Mouse (Mus musculus) myocyte (in vitro differentiated cells): ENCODE measurements around the gene Chga. TPM values are rescaled to one million over a fixed set of nuclear protein-coding genes. Genes with fewer than 3 reads are reported as not detected.

ENCODE experiments used
- H3K27me3 ChIP-seq: one replicate; pipeline ENCODE4 v1.6.1; 2011; ENCODE audit not compliant: control insufficient read depth, insufficient read depth, insufficient read length
- H3K36me3 ChIP-seq: one replicate; pipeline ENCODE4 v1.6.1; 2011; ENCODE audit not compliant: control insufficient read depth, insufficient read depth
- H3K4me2 ChIP-seq: one replicate; pipeline ENCODE4 v1.6.1; 2011; ENCODE audit warnings: low read depth, control low read depth
- H3K4me3 ChIP-seq: one replicate; pipeline ENCODE4 v1.5.1; 2011; ENCODE audit warnings: mild to moderate bottlenecking, control low read depth, moderate library complexity
- H3K79me2 ChIP-seq: one replicate; pipeline ENCODE4 v1.6.1; 2011; ENCODE audit not compliant: control insufficient read depth, insufficient read depth
- H3ac ChIP-seq: one replicate; pipeline ENCODE4 v1.6.1; 2011; ENCODE audit not compliant: control insufficient read depth, insufficient read length
- CEBPB ChIP-seq: IDR thresholded peaks from 2 replicates; pipeline ENCODE4 v1.6.1; 2011; ENCODE audit warnings: mild to moderate bottlenecking, moderate library complexity; ENCODE audit not compliant: poor library complexity, insufficient read depth, severe bottlenecking
- E2F4 ChIP-seq: IDR thresholded peaks from one replicate; pipeline ENCODE4 v1.6.1; 2011; ENCODE audit warnings: mild to moderate bottlenecking, control low read depth, moderate library complexity; ENCODE audit not compliant: insufficient read depth
- MAX ChIP-seq: IDR thresholded peaks from one replicate; pipeline ENCODE4 v1.6.1; 2011; ENCODE audit warnings: low read depth, mild to moderate bottlenecking, control low read depth
- MYOD1 ChIP-seq, 3 experiments: IDR thresholded peaks; one replicate each; pipeline ENCODE4 v1.6.1; 2011; ENCODE audit warnings: control low read depth in 2 of 3, low read depth in 2 of 3, mild to moderate bottlenecking in 2 of 3, moderate library complexity in 1 of 3; ENCODE audit not compliant: insufficient read length in 2 of 3, control insufficient read depth in 1 of 3
- MYOG ChIP-seq, 3 experiments: IDR thresholded peaks; one replicate each; pipeline ENCODE4 v1.6.1; 2011; ENCODE audit warnings: control low read depth in 2 of 3, low read depth in 2 of 3, mild to moderate bottlenecking in 2 of 3; ENCODE audit not compliant: insufficient read length in 2 of 3, control insufficient read depth in 1 of 3, insufficient read depth in 1 of 3
- POLR2A ChIP-seq: IDR thresholded peaks from one replicate; pipeline ENCODE4 v1.6.1; 2011; ENCODE audit warnings: low read depth, mild to moderate bottlenecking, control low read depth, moderate library complexity; ENCODE audit not compliant: insufficient read length
- POLR2AphosphoS2 ChIP-seq: IDR thresholded peaks from one replicate; pipeline ENCODE4 v1.6.1; 2011; ENCODE audit warnings: low read depth, control low read depth; ENCODE audit not compliant: insufficient read length
- REST ChIP-seq: IDR thresholded peaks from one replicate; pipeline ENCODE4 v1.6.1; 2011; ENCODE audit warnings: mild to moderate bottlenecking, control low read depth, moderate library complexity; ENCODE audit not compliant: insufficient read depth, insufficient read length
- SRF ChIP-seq: IDR thresholded peaks from one replicate; pipeline ENCODE4 v1.6.1; 2011; ENCODE audit warnings: low read depth; ENCODE audit not compliant: control insufficient read depth, insufficient read length
- TCF12 ChIP-seq: IDR thresholded peaks from one replicate; pipeline ENCODE4 v1.6.1; 2011; ENCODE audit warnings: mild to moderate bottlenecking, control low read depth; ENCODE audit not compliant: poor library complexity, insufficient read depth, severe bottlenecking
- TCF3 ChIP-seq: IDR thresholded peaks from one replicate; pipeline ENCODE4 v1.6.1; 2011; ENCODE audit warnings: low read depth, control low read depth; ENCODE audit not compliant: insufficient read length
- USF1 ChIP-seq: IDR thresholded peaks from one replicate; pipeline ENCODE4 v1.6.1; 2011; ENCODE audit warnings: low read depth, mild to moderate bottlenecking, control low read depth, moderate library complexity
- polyA plus RNA-seq: library from polyadenylated mRNA; unstranded; fragments of >200 nt; fragmentation: generic; extraction: Trizol; gene quantifications from one replicate; pipeline ENCODE4 v1.2.1, GENCODE M21; 2012; ENCODE audit warnings: missing spikeins

The Chga gene
- not detected for polyA plus RNA-seq

- H3ac ChIP-seq, result no peak within 1 kb of the TSS
- H3K4me3 ChIP-seq, result no peak within 1 kb of the TSS
- H3K4me2 ChIP-seq, result no peak within 1 kb of the TSS
- H3K27me3 ChIP-seq, result peaks cover 33% of the 10 kb centered on the region
- H3K79me2 ChIP-seq, result no peaks in the 10 kb centered on the region
- TF ChIP-seq MYOG (IDR thresholded peaks at IDR 0.05; ENCODE audit: control insufficient read depth in 1 of 3, insufficient read depth in 1 of 3, insufficient read length in 2 of 3, low read depth in 2 of 3) (no peak), CEBPB (no peak), POLR2A (no peak), REST (peak; percentile 85)
- no peaks in the 10 kb centered on the region for H3K36me3 ChIP-seq
Observed at GRCm38 (mm10) chr12:102554721-102555516, at the start of gene Chga. Gene Chga, plus strand, starts transcription at chr12:102554969.

GRCm38 (mm10) chr12:102505131-102505713, 49.5 kb upstream of the Chga start:
- Histone ChIP-seq H3K36me3 (no peaks in the 10 kb centered on the region), H3K27me3 (peaks cover 7% of the 10 kb centered on the region), H3ac (no peak overlapping the region), H3K79me2 (no peaks in the 10 kb centered on the region), H3K4me2 (no peak overlapping the region), H3K4me3 (no peak overlapping the region)
- TF ChIP-seq POLR2A (no peak), SRF (no peak), POLR2AphosphoS2 (no peak), TCF12 (no peak), TCF3 (no peak), USF1 (no peak), MAX (no peak), MYOG (IDR thresholded peaks at IDR 0.05; ENCODE audit: control insufficient read depth in 1 of 3, insufficient read depth in 1 of 3, insufficient read length in 2 of 3, low read depth in 2 of 3) (no peak), MYOD1 (IDR thresholded peaks at IDR 0.05; ENCODE audit: control insufficient read depth in 1 of 3, insufficient read length in 2 of 3, low read depth in 2 of 3) (no peak), E2F4 (no peak), REST (no peak), CEBPB (no peak)

GRCm38 (mm10) chr12:102505949-102506348, 48.8 kb upstream of the Chga start:
- no peak overlapping the region for H3K4me3 ChIP-seq
- no peaks in the 10 kb centered on the region for H3K79me2 ChIP-seq
- H3K27me3 ChIP-seq, result peaks cover 13% of the 10 kb centered on the region
- no peak overlapping the region for H3K4me2 ChIP-seq
- H3ac ChIP-seq, result no peak overlapping the region
- H3K36me3 ChIP-seq, result no peaks in the 10 kb centered on the region
- no peak for TF ChIP-seq POLR2A
- TF ChIP-seq POLR2AphosphoS2, result no peak
- TF ChIP-seq SRF, result no peak
- TF ChIP-seq E2F4, result no peak
- no peak for TF ChIP-seq USF1
- TF ChIP-seq MAX, result no peak

GRCm38 (mm10) chr12:102511363-102511762, 43.4 kb upstream of the Chga start:
- H3K4me3 ChIP-seq, result no peak overlapping the region
- H3K27me3 ChIP-seq, result peaks cover 25% of the 10 kb centered on the region
- H3K79me2 ChIP-seq, result no peaks in the 10 kb centered on the region
- TF ChIP-seq CEBPB, result no peak
- TF ChIP-seq POLR2AphosphoS2, result no peak
- TF ChIP-seq USF1, result no peak
- no peak for TF ChIP-seq REST
- TF ChIP-seq TCF3, result no peak
- TF ChIP-seq E2F4, result no peak
- TF ChIP-seq MAX, result no peak
- TF ChIP-seq SRF, result no peak
- no peak for TF ChIP-seq POLR2A
- TF ChIP-seq MYOD1 (IDR thresholded peaks at IDR 0.05; ENCODE audit: control insufficient read depth in 1 of 3, insufficient read length in 2 of 3, low read depth in 2 of 3), result no peak
- TF ChIP-seq TCF12, result no peak
- no peak for TF ChIP-seq MYOG (IDR thresholded peaks at IDR 0.05; ENCODE audit: control insufficient read depth in 1 of 3, insufficient read depth in 1 of 3, insufficient read length in 2 of 3, low read depth in 2 of 3)
- no peak overlapping the region for H3ac ChIP-seq
- H3K4me2 ChIP-seq, result no peak overlapping the region
- H3K36me3 ChIP-seq, result no peaks in the 10 kb centered on the region

GRCm38 (mm10) chr12:102514151-102514550, 40.6 kb upstream of the Chga start:
- TF ChIP-seq E2F4 (no peak), POLR2AphosphoS2 (no peak)
- no peaks in the 10 kb centered on the region for H3K36me3 ChIP-seq

More at GRCm38 (mm10) chr12:102514151-102514550, 40.6 kb upstream of the Chga start:
- Histone ChIP-seq H3K79me2 (no peaks in the 10 kb centered on the region), H3K27me3 (peaks cover 25% of the 10 kb centered on the region), H3ac (no peak overlapping the region), H3K4me3 (no peak overlapping the region), H3K4me2 (no peak overlapping the region)
